Mouse (Mus musculus): ENCODE measurements around the gene Setd3.

The Setd3 gene

GRCm38 (mm10) chr12:108179246-108179320 lies at the start of gene Setd3:
Gene Setd3 (minus strand): TSS chr12:108179314.
- DNase-seq (ENCODE audit: low spot score), result no peak

GRCm38 (mm10) chr12:108227527-108227926 lies 48.4 kb upstream of the Setd3 start:
- no peak for DNase-seq (ENCODE audit: low spot score)

- DNase-seq (ENCODE audit: low spot score), result no peak
Observed at GRCm38 (mm10) chr12:108226941-108227340, 47.8 kb upstream of the Setd3 start.

- no peak for DNase-seq (ENCODE audit: low spot score)
Observed at GRCm38 (mm10) chr12:108226216-108226615, 47.1 kb upstream of the Setd3 start.

GRCm38 (mm10) chr12:108225781-108226180 lies 46.7 kb upstream of the Setd3 start:
- DNase-seq (ENCODE audit: low spot score), result no peak

- no peak for DNase-seq (ENCODE audit: low spot score)
Observed at GRCm38 (mm10) chr12:108223357-108223756, 44.2 kb upstream of the Setd3 start.

- DNase-seq (ENCODE audit: low spot score), result no peak
Observed at GRCm38 (mm10) chr12:108221712-108222111, 42.6 kb upstream of the Setd3 start.

- DNase-seq (ENCODE audit: low spot score), result no peak
Observed at GRCm38 (mm10) chr12:108221206-108221605, 42.1 kb upstream of the Setd3 start.

- DNase-seq (ENCODE audit: low spot score), result no peak
Observed at GRCm38 (mm10) chr12:108220621-108221020, 41.5 kb upstream of the Setd3 start.

GRCm38 (mm10) chr12:108219825-108220616 lies 40.9 kb upstream of the Setd3 start:
- DNase-seq (ENCODE audit: low spot score), result no peak

GRCm38 (mm10) chr12:108219163-108219562 lies 40.0 kb upstream of the Setd3 start:
- DNase-seq (ENCODE audit: low spot score), result no peak

- no peak for DNase-seq (ENCODE audit: low spot score)
Observed at GRCm38 (mm10) chr12:108217572-108217971, 38.5 kb upstream of the Setd3 start.

GRCm38 (mm10) chr12:108216611-108217370 lies 37.7 kb upstream of the Setd3 start:
- no peak for DNase-seq (ENCODE audit: low spot score)

- DNase-seq (ENCODE audit: low spot score), result no peak
Observed at GRCm38 (mm10) chr12:108215090-108215489, 36.0 kb upstream of the Setd3 start.

GRCm38 (mm10) chr12:108213090-108214041 lies 34.3 kb upstream of the Setd3 start:
- no peak for DNase-seq (ENCODE audit: low spot score)

- DNase-seq (ENCODE audit: low spot score), result no peak
Observed at GRCm38 (mm10) chr12:108212476-108212875, 33.4 kb upstream of the Setd3 start.

- DNase-seq (ENCODE audit: low spot score), result no peak
Observed at GRCm38 (mm10) chr12:108212071-108212470, 33.0 kb upstream of the Setd3 start.

GRCm38 (mm10) chr12:108210623-108211022 lies 31.5 kb upstream of the Setd3 start:
- no peak for DNase-seq (ENCODE audit: low spot score)

- no peak for DNase-seq (ENCODE audit: low spot score)
Observed at GRCm38 (mm10) chr12:108208726-108209438, 29.8 kb upstream of the Setd3 start.

- DNase-seq (ENCODE audit: low spot score), result no peak
Observed at GRCm38 (mm10) chr12:108208216-108208615, 29.1 kb upstream of the Setd3 start.

- DNase-seq (ENCODE audit: low spot score), result peak; percentile 40
Observed at GRCm38 (mm10) chr12:108206641-108207040, 27.5 kb upstream of the Setd3 start.

GRCm38 (mm10) chr12:108204978-108205377 lies 25.9 kb upstream of the Setd3 start:
- no peak for DNase-seq (ENCODE audit: low spot score)
